Mouse (Mus musculus) embryo, embryonic 10.5 days (tissue): Measurements from ENCODE around the gene Nhlrc3.
A peak's percentile ranks its signal among the peaks of the same experiment; 100 is the strongest.

Experiments used
- DNase-seq: peaks from one replicate; pipeline ENCODE4 v3.0.0-alpha.2; 2015; ENCODE audit warnings: low spot score

Nhlrc3 gene

GRCm38 (mm10) chr3:53454561-53454960, 8.6 kb downstream of the Nhlrc3 start:
- DNase-seq = no peak

GRCm38 (mm10) chr3:53454005-53454404, 9.1 kb downstream of the Nhlrc3 start:
- DNase-seq = no peak

- no peak for DNase-seq
Observed at GRCm38 (mm10) chr3:53453346-53453745, 9.8 kb downstream of the Nhlrc3 start.

- DNase-seq = no peak
Observed at GRCm38 (mm10) chr3:53452351-53452750, 10.8 kb downstream of the Nhlrc3 start.

- no peak for DNase-seq
Observed at GRCm38 (mm10) chr3:53450666-53451065, 12.5 kb downstream of the Nhlrc3 start.

GRCm38 (mm10) chr3:53448208-53448607, 14.9 kb downstream of the Nhlrc3 start:
- peak; percentile 96 for DNase-seq

GRCm38 (mm10) chr3:53446801-53447200, 16.3 kb downstream of the Nhlrc3 start:
- no peak for DNase-seq

GRCm38 (mm10) chr3:53445540-53445939, 17.6 kb downstream of the Nhlrc3 start:
- DNase-seq = peak; percentile 20

- DNase-seq = no peak
Observed at GRCm38 (mm10) chr3:53436550-53436949, 26.6 kb downstream of the Nhlrc3 start.

- DNase-seq = no peak
Observed at GRCm38 (mm10) chr3:53434610-53435009, 28.5 kb downstream of the Nhlrc3 start.

GRCm38 (mm10) chr3:53423576-53423975, 39.6 kb downstream of the Nhlrc3 start:
- no peak for DNase-seq

- no peak for DNase-seq
Observed at GRCm38 (mm10) chr3:53422691-53423090, 40.4 kb downstream of the Nhlrc3 start.

- no peak for DNase-seq
Observed at GRCm38 (mm10) chr3:53421656-53422055, 41.5 kb downstream of the Nhlrc3 start.

GRCm38 (mm10) chr3:53417701-53418100, 45.4 kb downstream of the Nhlrc3 start:
- DNase-seq = no peak

- peak; percentile 47 for DNase-seq
Observed at GRCm38 (mm10) chr3:53416036-53416506, 47.1 kb downstream of the Nhlrc3 start.

- DNase-seq = no peak
Observed at GRCm38 (mm10) chr3:53413959-53414358, 49.2 kb downstream of the Nhlrc3 start.

- DNase-seq = no peak
Observed at GRCm38 (mm10) chr3:53413465-53413864, 49.7 kb downstream of the Nhlrc3 start.

- DNase-seq = no peak
Observed at GRCm38 (mm10) chr3:53412259-53412658, 50.9 kb downstream of the Nhlrc3 start.

GRCm38 (mm10) chr3:53410031-53410430, 53.1 kb downstream of the Nhlrc3 start:
- no peak for DNase-seq

- no peak for DNase-seq
Observed at GRCm38 (mm10) chr3:53407145-53407544, 56.0 kb downstream of the Nhlrc3 start.
